Mouse (Mus musculus) forebrain, embryonic 12.5 days (tissue): ENCODE measurements around the gene Sod1. TPM values are rescaled to one million over a fixed set of nuclear protein-coding genes. Genes with fewer than 3 reads are reported as not detected.
"Not testable (repeated sequence)": the region's sequence is repeated elsewhere in the genome, so short reads cannot be mapped to it uniquely, and the experiment has no call there.

Experiments
- ATAC-seq: fragments of 200-750 bp; cut with Nextera tagmentation; 2 replicates; pipeline ENCODE4 v1.8.0; 2017; ENCODE audit warnings: moderate TSS enrichment; ENCODE audit not compliant: low FRiP score
- H3K27ac ChIP-seq: fragments of 300-500 bp; sonication (generic); 2 replicates; pipeline ENCODE4 v1.5.1; 2016; ENCODE audit warnings: mild to moderate bottlenecking
- H3K27me3 ChIP-seq: fragments of 300-500 bp; sonication (generic); 2 replicates; pipeline ENCODE4 v1.6.1; 2016; ENCODE audit warnings: mild to moderate bottlenecking
- H3K36me3 ChIP-seq: fragments of 300-500 bp; sonication (generic); replicated peaks from 2 replicates; pipeline ENCODE4 v1.6.1; 2016; ENCODE audit warnings: mild to moderate bottlenecking
- H3K4me1 ChIP-seq: fragments of 300-500 bp; sonication (generic); 2 replicates; pipeline ENCODE4 v1.6.1; 2016
- H3K4me2 ChIP-seq: fragments of 300-500 bp; sonication (generic); 2 replicates; pipeline ENCODE4 v1.6.1; 2016; ENCODE audit warnings: mild to moderate bottlenecking, moderate library complexity
- H3K4me3 ChIP-seq: fragments of 300-500 bp; sonication (generic); replicated peaks from 2 replicates; pipeline ENCODE4 v1.5.1; 2016; ENCODE audit warnings: mild to moderate bottlenecking
- H3K9ac ChIP-seq: fragments of 300-500 bp; sonication (generic); 2 replicates; pipeline ENCODE4 v1.6.1; 2016; ENCODE audit warnings: mild to moderate bottlenecking
- H3K9me3 ChIP-seq: fragments of 300-500 bp; sonication (generic); 2 replicates; pipeline ENCODE4 v1.6.1; 2016
- WGBS: fragments of 180-500 bp; shearing (Covaris S2); methylation state at CpG from one replicate; pipeline ENCODE4 v1.1.7; 2016; 5-methylcytosine and 5-hydroxymethylcytosine counted together
- polyA plus RNA-seq: library from polyadenylated mRNA; unstranded; fragments of >200 nt; fragmentation: Nextera tagmentation; extraction: Ambion mirVana; gene quantifications from 2 replicates; pipeline ENCODE4 v1.2.1, GENCODE M21; 2016

Gene Sod1
- polyA plus RNA-seq, 1 experiment from 2014 or later = 844 TPM

- ATAC-seq = no peak
- Histone ChIP-seq H3K4me3 (no peak overlapping the region), H3K9me3 (no peaks in the 10 kb centered on the region), H3K27me3 (no peaks in the 10 kb centered on the region), H3K9ac (no peak overlapping the region), H3K4me1 (no peaks in the 10 kb centered on the region), H3K36me3 (peaks cover 59% of the 10 kb centered on the region), H3K27ac (no peak overlapping the region), H3K4me2 (no peak overlapping the region)
- WGBS = 85% methylated on average over 6 of the region's 6 CpGs
Measured at GRCm38 (mm10) chr16:90239128-90239746, 18.7 kb downstream of the Sod1 start.

- Histone ChIP-seq H3K4me1 (no peaks in the 10 kb centered on the region), H3K4me3 (no peak overlapping the region), H3K9ac (no peak overlapping the region), H3K36me3 (peaks cover 76% of the 10 kb centered on the region), H3K27ac (no peak overlapping the region), H3K9me3 (no peaks in the 10 kb centered on the region), H3K4me2 (no peak overlapping the region), H3K27me3 (no peaks in the 10 kb centered on the region)
- WGBS = 87% methylated on average over 4 of the region's 4 CpGs
- no peak for ATAC-seq
Measured at GRCm38 (mm10) chr16:90241875-90242274, 21.3 kb downstream of the Sod1 start.

- Histone ChIP-seq H3K4me1 (no peaks in the 10 kb centered on the region), H3K9ac (no peak overlapping the region), H3K27ac (no peak overlapping the region), H3K36me3 (peaks cover 81% of the 10 kb centered on the region), H3K9me3 (no peaks in the 10 kb centered on the region), H3K4me3 (no peak overlapping the region), H3K4me2 (no peak overlapping the region), H3K27me3 (no peaks in the 10 kb centered on the region)
- no peak for ATAC-seq
- WGBS = 85% methylated on average over 17 of the region's 17 CpGs
Measured at GRCm38 (mm10) chr16:90242426-90243304, 22.1 kb downstream of the Sod1 start.

- no peaks in the 10 kb centered on the region for H3K9me3 ChIP-seq
Measured at GRCm38 (mm10) chr16:90250099-90250498, 29.5 kb downstream of the Sod1 start.

GRCm38 (mm10) chr16:90251256-90251655, 30.7 kb downstream of the Sod1 start:
- H3K27ac ChIP-seq, ATAC-seq, H3K9ac ChIP-seq, H3K4me3 ChIP-seq, H3K4me2 ChIP-seq, H3K4me1 ChIP-seq, H3K9me3 ChIP-seq, H3K27me3 ChIP-seq: not testable (repeated sequence)
- 85% methylated on average over 3 of the region's 3 CpGs for WGBS
- H3K36me3 ChIP-seq = peaks cover 76% of the 10 kb centered on the region

More at GRCm38 (mm10) chr16:90250099-90250498, 29.5 kb downstream of the Sod1 start:
- ATAC-seq = no peak
- no peak overlapping the region for H3K27ac ChIP-seq
- no peaks in the 10 kb centered on the region for H3K4me1 ChIP-seq
- peaks cover 86% of the 10 kb centered on the region for H3K36me3 ChIP-seq
- H3K27me3 ChIP-seq = no peaks in the 10 kb centered on the region
- H3K9ac ChIP-seq = no peak overlapping the region
- H3K4me2 ChIP-seq = no peak overlapping the region
- no peak overlapping the region for H3K4me3 ChIP-seq
- WGBS = 94% methylated on average over 7 of the region's 7 CpGs

- H3K4me2 ChIP-seq = no peak overlapping the region
- 91% methylated on average over 2 of the region's 2 CpGs for WGBS
- H3K9ac ChIP-seq = no peak overlapping the region
- H3K4me1 ChIP-seq = no peaks in the 10 kb centered on the region
- ATAC-seq = no peak
- no peak overlapping the region for H3K4me3 ChIP-seq
- H3K36me3 ChIP-seq = peaks cover 78% of the 10 kb centered on the region
- no peaks in the 10 kb centered on the region for H3K9me3 ChIP-seq
- no peak overlapping the region for H3K27ac ChIP-seq
- no peaks in the 10 kb centered on the region for H3K27me3 ChIP-seq
Measured at GRCm38 (mm10) chr16:90252521-90252920, 32.0 kb downstream of the Sod1 start.

GRCm38 (mm10) chr16:90258950-90259349, 38.4 kb downstream of the Sod1 start:
- Histone ChIP-seq H3K4me3 (no peak overlapping the region), H3K4me1 (no peaks in the 10 kb centered on the region), H3K27ac (no peak overlapping the region), H3K9me3 (no peaks in the 10 kb centered on the region), H3K36me3 (peaks cover 54% of the 10 kb centered on the region), H3K4me2 (no peak overlapping the region), H3K9ac (no peak overlapping the region), H3K27me3 (no peaks in the 10 kb centered on the region)
- ATAC-seq = no peak
- WGBS = 90% methylated on average over 7 of the region's 7 CpGs

- Histone ChIP-seq H3K4me3 (no peak overlapping the region), H3K27me3 (no peaks in the 10 kb centered on the region), H3K36me3 (peaks cover 49% of the 10 kb centered on the region), H3K4me2 (no peak overlapping the region), H3K9me3 (no peaks in the 10 kb centered on the region), H3K4me1 (no peaks in the 10 kb centered on the region), H3K9ac (no peak overlapping the region), H3K27ac (no peak overlapping the region)
- no peak for ATAC-seq
- WGBS = 88% methylated on average over 5 of the region's 5 CpGs
Measured at GRCm38 (mm10) chr16:90259623-90260022, 39.1 kb downstream of the Sod1 start.

GRCm38 (mm10) chr16:90260097-90260496, 39.5 kb downstream of the Sod1 start:
- no peak overlapping the region for H3K9ac ChIP-seq
- 96% methylated on average over 4 of the region's 4 CpGs for WGBS
- H3K36me3 ChIP-seq = peaks cover 46% of the 10 kb centered on the region
- H3K27me3 ChIP-seq = no peaks in the 10 kb centered on the region
- no peak overlapping the region for H3K4me2 ChIP-seq
- no peaks in the 10 kb centered on the region for H3K4me1 ChIP-seq
- no peaks in the 10 kb centered on the region for H3K9me3 ChIP-seq
- no peak overlapping the region for H3K27ac ChIP-seq
- no peak for ATAC-seq
- H3K4me3 ChIP-seq = no peak overlapping the region

GRCm38 (mm10) chr16:90261791-90262190, 41.2 kb downstream of the Sod1 start:
- H3K9ac ChIP-seq = no peak overlapping the region
- no peaks in the 10 kb centered on the region for H3K27me3 ChIP-seq
- peaks cover 39% of the 10 kb centered on the region for H3K36me3 ChIP-seq
- no peak overlapping the region for H3K27ac ChIP-seq
- no peaks in the 10 kb centered on the region for H3K9me3 ChIP-seq
- WGBS = 95% methylated on average over 2 of the region's 2 CpGs
- peaks cover 3% of the 10 kb centered on the region; the same call in 1 of the 2 replicates for H3K4me1 ChIP-seq
- H3K4me3 ChIP-seq = no peak overlapping the region
- no peak overlapping the region for H3K4me2 ChIP-seq
- no peak for ATAC-seq

- WGBS = 87% methylated on average over 5 of the region's 5 CpGs
- no peak overlapping the region for H3K4me3 ChIP-seq
- no peak for ATAC-seq
- H3K27ac ChIP-seq = no peak overlapping the region
- peaks cover 25% of the 10 kb centered on the region for H3K36me3 ChIP-seq
- no peak overlapping the region for H3K9ac ChIP-seq
- H3K4me1 ChIP-seq = peaks cover 3% of the 10 kb centered on the region; the same call in 1 of the 2 replicates
- H3K27me3 ChIP-seq = no peaks in the 10 kb centered on the region
- H3K4me2 ChIP-seq = no peak overlapping the region
- H3K9me3 ChIP-seq = no peaks in the 10 kb centered on the region
Measured at GRCm38 (mm10) chr16:90264021-90264420, 43.5 kb downstream of the Sod1 start.

GRCm38 (mm10) chr16:90265106-90265505, 44.6 kb downstream of the Sod1 start:
- 80% methylated on average over 1 of the region's 1 CpGs for WGBS
- no peak overlapping the region for H3K9ac ChIP-seq

More at GRCm38 (mm10) chr16:90265106-90265505, 44.6 kb downstream of the Sod1 start:
- H3K4me1 ChIP-seq = peaks cover 3% of the 10 kb centered on the region; the same call in 1 of the 2 replicates
- H3K4me2 ChIP-seq = no peak overlapping the region
- ATAC-seq = no peak
- H3K27ac ChIP-seq = no peak overlapping the region
- H3K9me3 ChIP-seq = no peaks in the 10 kb centered on the region
- no peak overlapping the region for H3K4me3 ChIP-seq
- H3K36me3 ChIP-seq = peaks cover 15% of the 10 kb centered on the region
- H3K27me3 ChIP-seq = no peaks in the 10 kb centered on the region
